Mouse (Mus musculus) liver, embryonic 14.5 days (tissue): ENCODE data around the gene Hinfp.
"Not testable (repeated sequence)": the region's sequence is repeated elsewhere in the genome, so short reads cannot be mapped to it uniquely, and the experiment has no call there.

ENCODE experiments used
- CTCF ChIP-seq: IDR thresholded peaks from 2 replicates; pipeline ENCODE4 v1.5.1; 2016; ENCODE audit warnings: antibody characterized with exemption, low read depth, control low read depth
- EP300 ChIP-seq: IDR thresholded peaks from 2 replicates; pipeline ENCODE4 v1.6.1; 2016; ENCODE audit warnings: antibody characterized with exemption, low read depth

DNA sequence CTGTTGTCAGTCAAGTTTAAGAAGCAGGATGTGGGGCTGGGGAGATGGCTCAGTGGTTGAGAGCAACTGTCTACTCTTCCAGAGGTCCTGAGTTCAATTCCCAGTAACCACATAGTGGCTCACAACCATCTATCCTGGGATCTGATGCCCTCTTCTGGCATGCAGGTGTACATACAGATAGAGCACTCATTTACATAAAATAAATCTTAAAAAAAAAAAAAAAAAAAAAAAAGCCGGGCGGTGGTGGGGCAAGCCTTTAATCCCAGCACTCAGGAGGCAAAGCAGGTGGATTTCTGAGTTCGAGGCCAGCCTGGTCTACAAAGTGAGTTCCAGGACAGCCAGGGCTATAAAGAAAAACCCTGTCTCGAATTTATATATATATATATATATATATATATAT, 18.2 kb upstream of the Hinfp start:
- 0 out of 2 replicates have a peak, but pooled peaks have one; percentile 26 for TF ChIP-seq CTCF
- not testable (repeated sequence) for TF ChIP-seq EP300
